Mouse (Mus musculus): ENCODE data around the gene Gpr157.
A peak's percentile ranks its signal among the peaks of the same experiment; 100 is the strongest.

Gene Gpr157

GRCm38 (mm10) chr4:150151045-150151444 is 63.9 kb downstream of the Gpr157 start:
- DNase-seq (ENCODE audit: low read depth), result peak; percentile 24

- DNase-seq (ENCODE audit: low read depth), result no peak
Observed at GRCm38 (mm10) chr4:150152483-150152882, 65.3 kb downstream of the Gpr157 start.

DNA sequence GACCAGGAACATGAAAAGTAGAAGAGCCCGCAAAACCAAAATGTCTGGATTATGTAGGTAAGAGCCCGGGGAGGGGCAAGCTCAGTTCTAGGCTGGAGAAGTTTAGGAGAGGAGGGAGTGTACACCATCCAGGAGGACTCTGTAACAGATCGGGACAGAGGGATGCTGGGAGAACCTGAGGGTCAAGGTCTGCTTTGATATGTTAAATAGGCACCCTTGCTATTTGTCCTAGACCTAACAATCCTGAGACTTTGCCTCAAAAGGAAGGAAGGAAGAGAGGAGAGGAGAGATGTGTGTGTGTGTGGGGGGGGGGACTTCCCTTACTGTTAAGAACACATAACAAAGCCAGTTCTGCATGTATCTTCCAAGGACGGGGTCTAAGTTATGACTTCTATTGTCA is 68.1 kb downstream of the Gpr157 start:
- no peak for DNase-seq (ENCODE audit: low read depth)
